Mouse (Mus musculus) CD8-positive naive resting alpha-beta T cell, adult 2 months (primary cell): ENCODE results near the gene Cnn2.
A peak's percentile ranks its signal among the peaks of the same experiment; 100 is the strongest.

ENCODE experiments used
- DNase-seq, 2 experiments: peaks; one replicate each; pipeline ENCODE4 v3.0.0; 2022; ENCODE audit warnings: low read depth in 2 of 2, low spot score in 2 of 2

The Cnn2 gene

DNA sequence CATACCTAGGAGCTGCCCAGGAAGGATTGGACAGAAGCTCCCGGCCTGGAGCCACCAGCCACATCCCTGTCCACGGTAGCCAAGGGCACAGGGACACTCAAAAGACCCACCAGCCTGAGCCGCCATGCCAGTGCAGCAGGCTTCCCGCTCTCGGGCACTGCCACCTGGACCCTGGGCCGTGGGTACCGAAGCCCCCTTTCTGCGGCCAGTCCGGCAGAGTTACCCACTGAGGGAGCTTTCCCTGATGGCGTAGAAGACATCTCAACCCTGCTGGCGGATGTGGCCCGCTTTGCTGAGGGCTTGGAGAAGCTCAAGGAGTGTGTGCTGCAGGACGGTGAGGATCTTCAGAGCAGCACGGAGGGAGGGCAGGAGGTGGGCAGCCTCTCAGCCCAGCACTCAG lies 29.4 kb downstream of the Cnn2 start:
- DNase-seq = no peak

DNA sequence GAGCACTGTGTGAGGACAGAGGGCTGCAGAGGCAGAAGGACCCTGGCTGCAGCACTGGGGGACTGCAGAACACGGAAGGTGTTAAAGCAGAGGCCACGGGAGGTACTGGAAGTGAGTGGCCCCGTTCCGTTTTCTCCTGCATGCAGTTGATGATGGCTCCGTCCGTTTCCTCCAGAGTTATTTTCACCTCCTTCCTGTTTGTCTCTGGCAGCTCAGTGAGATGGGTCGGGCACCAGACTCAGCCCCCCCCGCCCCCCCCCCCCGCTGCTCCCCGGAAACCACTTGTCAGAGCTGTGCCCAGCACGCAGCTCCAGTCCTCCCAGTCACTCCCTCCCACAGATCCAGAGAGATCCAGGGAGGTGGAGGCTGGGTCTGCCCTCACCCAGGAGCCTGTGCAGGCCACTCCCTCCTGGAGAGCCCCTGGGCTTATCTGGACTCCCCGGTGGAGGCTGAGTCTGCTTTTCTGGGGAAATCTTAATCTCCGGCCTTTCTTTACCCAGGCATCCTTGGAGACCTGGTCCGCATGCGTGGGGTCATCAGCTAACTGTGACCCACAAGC lies 30.4 kb downstream of the Cnn2 start:
- peak in 1 of 2 experiments; percentile 52 for DNase-seq

DNA sequence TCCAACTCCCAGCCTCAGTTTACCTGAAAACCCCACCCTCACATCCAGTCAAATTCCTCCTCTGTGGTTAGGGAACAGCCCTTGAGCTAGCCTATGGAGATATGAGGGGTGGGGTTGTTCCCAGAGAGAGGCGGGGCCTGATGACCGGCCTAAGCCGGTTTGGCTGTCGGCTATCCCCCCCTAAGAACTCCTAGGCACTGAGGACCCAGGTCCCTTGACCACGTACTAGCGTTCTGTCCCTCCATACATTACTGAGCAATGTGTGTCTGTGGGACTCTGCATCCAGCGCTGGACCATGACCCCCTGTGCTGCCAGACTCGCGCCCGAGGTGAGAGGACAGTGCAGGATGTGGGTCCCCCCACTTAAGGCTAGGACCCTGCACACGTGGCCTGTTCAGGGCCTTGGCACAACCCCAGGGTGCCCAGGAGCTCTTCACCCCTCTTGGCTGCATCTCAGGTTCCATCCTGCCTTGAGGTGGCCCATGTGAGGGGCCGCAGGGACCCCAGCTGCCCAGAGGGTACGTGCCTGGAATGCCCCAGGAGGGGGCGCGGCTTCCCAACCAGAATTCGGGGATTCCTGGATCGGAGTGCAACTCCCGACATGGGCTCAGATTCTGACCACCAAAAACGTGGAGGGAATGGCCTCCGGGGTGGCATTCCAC lies 31.2 kb downstream of the Cnn2 start:
- DNase-seq = no peak

DNA sequence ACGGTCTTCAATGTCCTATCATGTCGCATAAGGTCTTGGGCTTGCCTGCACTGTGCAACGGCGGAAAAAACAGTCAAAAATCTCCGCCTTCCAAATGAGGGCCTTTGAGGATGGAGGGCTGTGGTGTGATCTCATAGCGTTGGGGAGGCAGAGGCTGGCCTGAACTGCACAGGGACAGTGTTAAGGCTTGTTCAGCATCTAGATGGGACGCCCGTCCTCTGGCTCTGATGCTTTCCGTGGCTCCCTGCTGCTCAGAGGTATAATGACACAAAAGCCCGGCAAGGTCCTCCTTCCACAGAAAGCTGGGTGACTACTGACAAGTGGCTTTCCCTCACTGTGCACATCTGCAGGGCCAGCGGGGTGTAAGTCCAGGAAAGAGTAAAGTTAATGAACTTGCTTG lies 31.8 kb downstream of the Cnn2 start:
- no peak for DNase-seq

DNA sequence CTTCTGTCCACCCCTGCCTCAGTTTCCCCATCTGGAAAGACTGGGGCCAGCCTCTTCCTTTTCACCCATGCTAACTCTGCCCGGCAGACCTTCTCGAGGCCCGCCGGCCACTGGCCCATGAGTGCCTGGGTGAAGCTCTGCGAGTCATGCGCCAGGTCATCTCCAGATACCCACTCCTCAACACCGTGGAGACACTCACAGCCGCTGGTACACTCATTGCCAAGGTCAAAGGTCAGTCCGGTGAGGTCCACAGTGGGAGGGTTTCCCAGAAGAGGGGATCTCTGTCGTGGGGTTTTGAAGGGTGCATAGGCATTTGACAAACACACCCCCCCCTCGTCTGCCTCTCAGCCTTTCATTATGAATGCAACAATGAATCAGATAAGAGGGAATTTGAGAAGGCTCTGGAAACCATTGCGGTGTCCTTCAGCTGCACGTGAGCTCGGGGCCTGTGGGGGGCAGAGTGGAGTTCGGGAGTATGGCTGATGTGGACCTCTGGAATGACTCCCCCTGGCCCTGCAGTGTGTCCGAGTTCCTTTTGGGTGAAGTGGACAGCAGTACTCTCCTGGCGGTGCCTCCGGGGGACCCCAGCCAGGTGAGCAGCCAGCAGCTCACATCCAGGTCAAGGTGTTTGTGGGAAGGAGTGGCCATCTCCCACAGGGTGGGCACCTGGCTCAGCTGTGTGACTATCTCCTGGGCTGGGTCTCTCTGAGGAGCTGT lies 32.4 kb downstream of the Cnn2 start:
- no peak for DNase-seq

DNA sequence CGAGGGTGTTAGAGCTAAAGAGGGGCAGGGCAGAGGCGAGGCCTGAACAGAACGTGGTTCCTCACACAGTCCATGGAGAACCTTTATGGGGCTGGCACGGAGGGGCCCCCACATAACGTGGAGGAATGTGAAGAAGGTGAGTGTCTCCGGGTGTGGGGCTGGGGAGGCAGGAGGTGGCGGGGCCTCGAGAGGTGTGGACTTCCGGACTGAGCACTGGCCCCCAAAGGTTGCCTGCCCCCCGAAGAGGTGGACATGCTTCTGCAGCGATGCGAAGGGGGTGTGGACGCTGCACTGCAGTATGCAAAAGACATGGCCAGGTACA lies 32.9 kb downstream of the Cnn2 start:
- no peak for DNase-seq

DNA sequence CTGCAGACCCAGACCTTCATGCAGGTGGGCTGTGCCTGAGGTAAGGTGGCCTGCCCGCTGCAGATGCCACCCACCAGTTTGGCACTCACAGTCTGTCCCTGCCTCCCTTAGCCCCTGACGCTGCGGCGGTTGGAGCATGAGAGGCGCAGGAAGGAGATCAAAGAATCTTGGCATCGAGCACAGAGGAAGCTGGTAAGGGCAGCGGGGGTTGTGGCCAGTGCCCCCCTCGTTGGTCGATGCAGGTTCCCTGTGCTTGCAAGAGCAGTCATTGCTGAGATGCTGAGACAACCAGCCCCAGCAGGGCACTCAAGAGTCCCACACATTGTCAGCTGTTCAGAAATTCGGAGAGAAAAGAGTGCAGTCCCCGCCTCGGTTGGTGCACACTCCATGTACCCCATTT lies 33.8 kb downstream of the Cnn2 start:
- DNase-seq = peak; percentile 48 to 57

DNA sequence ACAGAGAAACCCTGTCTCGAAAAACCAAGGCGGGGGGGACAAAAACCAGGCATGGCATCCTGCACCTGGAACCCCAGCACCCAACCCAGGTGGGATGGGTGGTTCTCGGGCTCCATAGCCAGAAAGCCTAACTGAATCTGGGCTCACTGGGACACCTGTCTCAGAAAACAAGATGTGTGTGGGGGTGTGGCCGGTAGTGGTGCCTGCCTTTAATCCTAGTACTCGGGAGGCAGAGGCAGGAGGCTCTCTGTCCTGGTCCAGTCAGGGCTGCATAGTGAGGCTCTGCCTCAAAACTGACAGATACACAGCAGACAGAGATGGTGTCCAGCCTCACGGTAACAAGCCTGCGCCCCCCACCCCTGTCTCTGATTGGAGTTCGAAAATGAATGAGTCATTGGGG lies 34.4 kb downstream of the Cnn2 start:
- DNase-seq = no peak

DNA sequence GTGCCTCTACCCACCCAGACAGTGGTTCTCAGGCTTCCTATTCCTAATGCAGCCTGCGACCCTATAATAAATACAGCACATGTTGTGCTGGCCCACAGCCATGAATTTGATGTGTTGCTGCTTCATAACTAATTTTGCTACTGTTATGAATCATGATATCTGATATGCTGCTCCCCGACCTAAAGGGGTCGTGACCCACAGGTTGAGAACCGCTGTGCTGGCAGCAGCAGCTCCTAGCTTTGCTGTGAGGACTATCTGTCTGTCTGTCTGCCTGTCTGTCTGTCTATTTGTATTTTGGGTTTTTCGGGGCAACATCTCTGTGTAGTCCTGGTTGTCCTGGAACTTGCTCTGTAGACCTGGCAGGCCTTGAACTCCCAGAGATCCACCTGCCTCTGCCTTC lies 35.4 kb downstream of the Cnn2 start:
- no peak for DNase-seq

DNA sequence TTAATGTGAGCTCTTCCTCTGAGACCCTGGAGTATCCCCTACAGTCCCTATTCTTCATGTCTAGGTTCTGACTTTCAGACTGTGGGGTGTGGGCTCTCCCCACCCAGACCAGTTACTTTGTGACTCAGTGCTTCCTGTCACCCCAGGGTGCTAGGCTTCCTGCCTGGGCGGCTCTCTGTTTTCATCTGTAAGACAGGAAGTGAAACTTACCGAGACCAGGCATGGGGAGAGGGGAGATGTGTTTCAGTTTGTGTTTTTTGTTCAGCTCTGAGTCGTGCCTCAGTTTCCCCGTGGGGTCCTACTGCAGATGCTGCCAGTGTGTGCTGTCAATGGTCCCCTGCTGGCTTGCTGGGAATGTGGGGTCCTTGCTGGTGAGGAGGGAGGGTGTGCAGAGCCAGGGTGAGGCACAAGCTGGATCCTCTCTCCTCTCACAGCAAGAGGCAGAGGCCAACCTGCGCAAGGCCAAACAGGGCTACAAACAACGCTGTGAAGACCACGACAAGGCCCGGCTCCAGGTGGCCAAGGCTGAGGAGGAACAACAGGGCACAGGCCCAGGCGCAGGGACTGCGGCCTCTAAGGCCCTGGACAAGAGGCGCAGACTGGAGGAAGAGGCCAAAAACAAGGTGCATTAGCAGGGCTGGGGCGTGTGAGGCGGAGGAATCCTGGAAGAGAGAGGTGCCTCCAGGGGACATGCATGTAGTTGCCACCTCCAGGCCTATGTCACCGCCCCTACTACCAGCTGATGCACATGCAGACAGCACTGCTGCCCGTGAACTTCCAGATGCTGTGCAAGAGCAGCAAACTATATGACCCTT lies 36.1 kb downstream of the Cnn2 start:
- DNase-seq = peak; percentile 69 to 80

DNA sequence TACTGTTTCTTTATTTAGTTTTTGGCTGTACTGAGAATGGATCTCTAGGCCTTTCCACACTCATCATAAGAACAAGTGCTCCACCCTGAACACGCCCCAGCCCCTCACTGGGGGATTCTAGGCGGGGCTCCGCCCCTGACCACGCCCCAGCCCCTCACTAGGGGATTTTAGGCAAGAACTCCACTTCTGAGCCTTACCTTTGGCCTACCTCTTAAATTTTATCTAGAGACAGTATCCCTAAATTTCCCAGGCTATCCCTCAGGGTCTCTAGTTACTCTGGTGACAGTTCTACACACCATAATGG lies 36.6 kb downstream of the Cnn2 start:
- DNase-seq = no peak

DNA sequence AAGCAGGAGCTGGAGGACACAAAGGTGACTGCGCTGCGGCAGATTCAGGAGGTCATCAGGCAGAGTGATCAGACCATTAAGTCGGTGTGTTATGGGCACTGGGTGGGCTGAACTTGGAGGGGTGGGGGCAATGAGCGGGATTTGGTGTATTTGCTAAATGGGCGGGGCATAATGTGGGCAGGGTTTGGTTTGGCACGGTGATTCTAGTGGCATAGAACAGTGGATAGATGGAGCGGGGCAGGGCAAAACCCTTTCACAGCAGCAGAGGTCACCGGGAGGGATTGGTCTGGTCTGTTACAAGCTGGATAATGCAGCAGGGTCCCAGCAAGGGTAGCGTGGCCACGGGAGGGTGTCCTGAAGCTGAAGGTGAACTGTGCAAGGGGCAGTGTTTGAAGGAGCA lies 37.1 kb downstream of the Cnn2 start:
- DNase-seq = no peak

DNA sequence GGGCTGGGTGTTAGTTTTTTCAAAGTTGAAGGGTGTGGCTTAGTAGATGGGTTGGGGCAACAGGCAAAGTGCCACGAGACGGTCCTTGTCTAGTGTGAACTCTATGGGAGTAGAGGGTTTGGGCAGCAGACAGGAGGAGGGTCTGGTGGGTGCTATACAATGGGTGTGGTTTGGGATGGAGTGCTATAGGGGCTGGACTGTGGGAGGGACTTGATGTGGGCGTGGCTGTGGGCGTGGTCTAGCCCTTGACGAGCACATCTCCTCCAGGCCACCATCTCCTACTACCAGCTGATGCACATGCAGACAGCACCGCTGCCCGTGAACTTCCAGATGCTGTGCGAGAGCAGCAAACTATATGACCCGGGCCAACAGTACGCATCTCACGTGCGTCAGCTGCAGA lies 37.5 kb downstream of the Cnn2 start:
- no peak for DNase-seq

DNA sequence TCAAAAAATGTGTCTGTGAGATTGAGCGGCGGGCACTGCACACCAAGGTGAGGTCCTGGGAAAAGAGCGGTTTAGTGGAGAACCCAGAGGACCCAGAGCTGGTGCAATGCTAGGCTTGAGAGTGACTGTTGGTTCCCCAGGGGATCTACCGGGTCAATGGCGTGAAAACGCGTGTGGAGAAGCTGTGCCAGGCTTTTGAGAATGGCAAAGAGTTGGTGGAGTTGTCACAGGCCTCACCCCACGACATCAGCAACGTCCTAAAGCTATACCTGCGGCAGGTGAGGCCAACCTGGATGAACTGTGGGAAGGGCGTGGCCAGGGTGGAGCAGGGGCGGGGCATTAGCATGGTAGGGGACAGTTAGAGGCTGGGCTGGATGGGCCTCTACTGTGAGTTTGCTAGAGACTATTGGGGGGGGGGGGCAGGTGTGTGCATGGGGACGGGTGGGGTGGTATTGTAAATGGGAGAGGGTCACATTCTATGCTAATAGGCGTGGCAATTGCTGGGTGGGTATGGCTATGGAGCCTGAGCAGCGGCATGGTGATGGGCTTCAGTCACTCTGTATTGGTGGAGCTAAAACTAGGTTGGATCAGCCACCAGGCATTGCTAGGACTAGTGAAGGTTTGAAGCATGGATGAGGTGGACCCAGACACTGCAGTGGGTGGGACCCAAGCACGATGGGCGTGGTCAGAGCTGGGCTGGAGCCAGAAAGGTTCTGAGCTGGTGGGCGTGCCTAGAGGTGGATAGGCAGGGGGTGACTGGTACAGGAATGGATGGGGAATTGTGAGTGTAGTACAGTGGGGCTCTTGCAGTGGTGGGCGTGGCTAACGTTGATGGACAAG lies 39.5 kb downstream of the Cnn2 start:
- no peak for DNase-seq

DNA sequence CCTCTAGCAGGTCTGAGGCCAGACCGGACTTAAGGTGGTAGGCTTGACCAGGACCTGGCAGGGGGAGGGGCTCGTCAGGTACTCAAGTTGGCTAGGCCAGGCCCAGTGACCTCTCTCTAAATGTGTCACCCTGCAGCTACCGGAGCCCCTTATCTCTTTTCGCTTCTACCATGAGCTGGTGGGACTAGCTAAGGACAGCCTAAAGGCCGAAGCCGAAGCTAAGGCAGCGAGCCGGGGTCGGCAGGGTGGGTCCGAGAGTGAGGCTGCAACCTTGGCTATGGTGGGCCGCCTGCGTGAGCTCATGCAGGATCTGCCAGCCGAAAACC lies 40.1 kb downstream of the Cnn2 start:
- DNase-seq = no peak

DNA sequence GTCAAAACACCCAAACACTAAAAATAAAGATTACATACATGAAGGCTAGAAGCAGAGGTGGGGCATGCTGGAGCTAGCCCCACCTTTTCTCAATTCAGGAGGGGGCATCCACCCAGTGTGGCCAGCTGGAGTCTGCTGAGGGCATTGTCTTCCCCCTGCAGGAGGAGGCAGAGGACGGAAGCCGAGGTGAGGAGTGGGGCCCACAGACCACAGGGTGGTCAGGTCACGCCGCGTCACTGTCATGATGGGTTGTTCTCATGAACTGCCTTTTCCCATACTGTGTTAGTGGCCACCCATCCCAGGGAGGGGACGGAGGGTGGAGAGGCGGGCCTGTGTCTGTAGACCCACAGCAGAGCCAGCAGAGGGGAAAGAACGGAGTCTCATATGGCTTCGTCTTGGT lies 41.8 kb downstream of the Cnn2 start:
- DNase-seq = no peak

DNA sequence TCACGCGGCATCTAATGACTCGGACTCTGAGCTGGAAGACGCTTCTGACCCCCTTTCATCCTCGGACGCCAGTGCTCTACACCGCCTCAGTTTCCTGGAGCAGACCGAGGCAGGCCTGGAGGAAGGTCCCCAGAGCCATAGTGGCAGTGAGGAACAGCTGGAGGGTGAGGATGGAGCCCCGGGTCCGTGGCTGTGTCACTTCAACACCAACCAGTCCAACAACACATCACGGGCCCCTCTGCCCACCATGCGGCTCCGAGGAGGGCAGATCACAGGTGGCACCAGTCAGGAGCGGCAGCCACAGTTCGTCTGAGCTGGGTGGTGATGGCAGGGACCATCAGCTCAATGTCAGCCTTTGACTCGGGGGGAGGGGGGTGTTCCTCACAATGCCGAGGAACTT lies 42.4 kb downstream of the Cnn2 start:
- no peak for DNase-seq

DNA sequence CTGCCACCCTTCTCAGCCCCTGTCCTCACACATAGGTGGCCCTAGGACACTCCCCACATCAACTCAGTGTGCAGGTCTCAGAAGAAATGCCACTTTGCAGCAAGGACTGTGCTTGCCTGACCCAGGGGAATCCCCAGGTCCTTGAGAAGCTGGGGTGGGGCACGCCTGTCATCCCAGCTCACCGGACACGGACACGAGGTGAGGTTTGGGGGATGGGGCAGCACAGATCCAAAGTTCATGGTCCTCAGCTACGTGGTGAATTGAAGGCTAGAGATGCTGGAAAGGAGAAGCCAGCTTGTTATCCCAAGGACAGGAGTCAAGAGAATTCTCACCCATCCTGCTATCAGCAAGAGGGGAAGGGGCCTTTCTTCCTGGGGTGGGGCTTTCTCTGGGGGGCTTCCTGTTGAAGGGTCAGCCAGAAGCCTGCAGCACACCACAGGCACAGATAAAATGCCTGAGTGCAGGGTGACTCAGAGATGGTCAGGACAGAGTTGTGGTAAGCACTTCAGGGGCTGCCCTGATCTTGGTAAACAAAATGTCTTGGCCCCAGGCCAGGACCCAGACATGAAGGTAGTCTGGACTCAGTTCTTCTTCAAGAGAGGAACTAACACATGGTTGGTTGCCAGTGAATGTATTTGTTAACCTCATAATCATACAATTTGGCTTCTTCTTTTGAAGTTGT lies 44.6 kb downstream of the Cnn2 start:
- DNase-seq = peak; percentile 48 to 66

DNA sequence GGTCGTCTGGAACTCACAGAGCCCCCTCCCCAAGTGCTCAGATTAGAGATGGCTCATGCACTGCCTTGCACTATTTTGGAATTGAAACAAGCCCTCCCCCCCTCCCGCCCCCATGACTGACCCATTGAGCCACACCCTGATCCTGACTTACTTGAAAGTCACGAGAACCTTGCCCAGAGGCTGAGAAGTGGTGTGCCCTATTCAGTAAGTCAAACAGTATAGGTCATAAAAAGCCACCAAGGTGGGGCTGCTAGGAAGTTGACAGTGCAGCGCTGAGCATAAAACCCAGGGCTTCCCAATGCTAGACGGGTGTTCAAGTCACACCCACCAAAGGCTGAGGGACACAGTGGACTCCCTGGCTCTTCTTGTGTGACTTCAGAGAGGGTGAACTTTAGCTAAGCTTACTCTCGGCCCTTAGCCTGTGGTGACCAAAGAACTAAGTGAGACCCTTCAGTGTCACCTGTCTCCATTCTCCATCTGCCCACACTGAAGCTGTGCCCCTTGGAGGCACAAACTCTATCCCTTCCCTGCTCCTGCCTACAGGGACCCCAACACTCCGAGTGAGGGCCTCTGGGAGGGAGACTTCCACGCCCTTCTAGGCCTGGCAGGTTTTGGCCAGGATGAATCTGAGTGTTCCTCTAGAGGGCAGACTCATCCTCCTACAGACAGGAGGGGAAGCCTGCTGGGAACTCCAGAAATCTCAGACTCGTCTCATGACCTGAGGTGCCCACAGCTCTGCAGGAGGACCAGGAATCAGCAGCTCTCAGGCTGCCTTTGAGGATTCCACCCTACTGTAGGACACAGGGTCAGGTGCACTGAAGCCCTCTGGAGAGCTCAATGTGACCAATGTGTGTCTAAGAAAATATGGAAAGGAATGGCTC lies 45.4 kb downstream of the Cnn2 start:
- DNase-seq = no peak

DNA sequence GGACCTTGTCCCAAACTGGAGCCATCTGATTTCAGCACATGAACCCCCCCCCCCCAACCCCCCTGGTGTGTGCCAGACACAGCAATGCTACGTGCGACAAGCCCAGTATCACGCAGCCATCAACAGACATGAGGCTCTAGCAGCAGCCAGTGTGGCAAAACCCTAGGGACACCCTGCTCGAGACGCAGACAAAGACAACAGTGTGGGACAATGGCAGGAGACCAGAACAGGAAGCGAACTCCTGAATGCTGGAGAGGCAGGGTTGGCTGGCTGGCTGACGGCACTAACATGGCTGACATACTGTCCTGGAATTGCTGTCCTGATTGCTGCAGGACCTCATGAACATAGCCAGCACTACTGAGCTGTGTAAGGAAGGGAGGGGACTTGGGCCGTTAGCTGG lies 46.8 kb downstream of the Cnn2 start:
- DNase-seq = no peak
